Mouse (Mus musculus) CH12F3 (cell line): ENCODE results near the gene Prkag1.

ENCODE experiments used
- in situ Hi-C: fragments of 300-500 bp; cut with MboI; formaldehyde crosslinking; loops from 2 replicates; pipeline ENCODE4 v1.14.3; 2020; ENCODE audit warnings: low sequenced_read_pairs

The Prkag1 gene

DNA sequence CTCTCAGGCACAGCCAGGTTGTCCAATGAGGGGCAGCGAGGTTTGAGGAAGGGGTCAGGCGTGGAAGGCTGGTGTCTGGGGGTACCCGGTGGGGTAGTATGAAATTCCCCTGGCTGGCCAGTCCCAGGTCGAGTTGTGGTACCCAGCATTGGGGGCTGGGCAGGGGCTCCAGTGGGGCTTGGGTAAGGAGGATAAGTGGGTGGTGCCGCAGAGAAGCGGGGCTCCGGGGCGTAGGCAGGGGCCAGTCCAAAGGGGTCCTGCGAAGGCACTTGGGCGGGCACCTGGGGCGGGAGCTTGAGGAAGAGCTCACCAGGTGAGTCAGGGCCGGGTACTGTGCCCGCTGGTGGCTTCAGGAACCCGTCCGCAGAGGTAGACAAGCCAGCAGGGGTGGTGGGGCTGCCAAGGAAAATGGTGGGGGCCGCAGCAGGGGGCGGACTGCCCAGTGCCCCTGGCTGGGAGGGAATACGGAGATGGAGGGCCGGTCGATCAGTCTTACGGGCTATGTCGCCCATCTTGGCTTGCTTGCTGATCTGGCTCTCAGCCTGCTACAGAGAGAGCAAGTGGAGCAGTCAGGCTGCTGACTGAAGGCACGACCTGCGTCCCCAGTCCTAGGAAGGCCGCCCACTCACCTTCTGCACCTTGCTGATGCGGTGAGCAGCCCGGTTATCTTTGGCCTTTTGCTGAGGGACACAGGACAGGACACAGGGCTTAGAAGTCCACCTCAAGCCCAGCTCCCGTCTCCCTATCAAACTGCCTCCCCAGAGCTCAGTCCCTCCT is 22.0 kb upstream of the Prkag1 start:
- in situ Hi-C loops, result no loop called here

DNA sequence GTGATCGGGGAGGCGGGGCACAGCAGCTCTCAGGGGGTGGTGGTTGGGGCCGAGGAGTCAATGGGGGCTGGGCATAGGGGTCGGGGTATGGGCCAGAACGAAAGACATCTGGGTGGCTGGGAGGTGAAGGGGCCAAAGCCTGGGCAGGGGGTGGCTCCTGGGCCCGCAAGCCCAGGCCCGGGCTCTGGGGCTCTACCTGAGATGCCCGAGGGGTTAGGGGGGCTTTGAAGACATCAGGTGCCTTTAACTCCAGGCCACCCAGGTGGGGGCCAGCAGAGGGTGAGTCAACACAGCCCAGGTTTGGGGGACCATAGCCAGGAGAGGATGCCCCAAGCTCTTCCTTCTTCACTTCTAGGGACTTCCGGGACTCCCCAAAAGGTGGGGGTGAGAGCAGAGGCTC is 21.4 kb upstream of the Prkag1 start:
- in situ Hi-C loops, result no loop called here

DNA sequence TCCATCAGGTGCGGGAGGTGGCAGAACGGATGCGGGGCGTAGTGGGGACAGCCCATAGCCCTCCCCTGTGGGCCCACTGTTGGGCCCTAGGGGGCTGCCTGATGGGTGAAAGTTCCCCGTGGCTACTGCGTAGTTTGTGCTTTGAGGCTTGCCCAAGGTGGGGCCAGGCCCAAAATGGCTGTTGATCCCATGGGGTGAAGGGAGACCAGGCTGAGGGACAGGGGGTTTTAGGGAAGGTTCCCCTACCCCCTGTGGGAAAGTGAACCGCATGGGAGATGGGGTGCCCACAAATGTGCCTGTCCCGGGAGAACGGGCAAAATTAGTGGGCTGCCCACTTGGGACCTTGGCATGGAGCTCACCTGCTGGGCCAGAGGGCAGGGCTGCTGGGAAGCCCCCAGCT is 20.8 kb upstream of the Prkag1 start:
- in situ Hi-C loops, result no loop called here

DNA sequence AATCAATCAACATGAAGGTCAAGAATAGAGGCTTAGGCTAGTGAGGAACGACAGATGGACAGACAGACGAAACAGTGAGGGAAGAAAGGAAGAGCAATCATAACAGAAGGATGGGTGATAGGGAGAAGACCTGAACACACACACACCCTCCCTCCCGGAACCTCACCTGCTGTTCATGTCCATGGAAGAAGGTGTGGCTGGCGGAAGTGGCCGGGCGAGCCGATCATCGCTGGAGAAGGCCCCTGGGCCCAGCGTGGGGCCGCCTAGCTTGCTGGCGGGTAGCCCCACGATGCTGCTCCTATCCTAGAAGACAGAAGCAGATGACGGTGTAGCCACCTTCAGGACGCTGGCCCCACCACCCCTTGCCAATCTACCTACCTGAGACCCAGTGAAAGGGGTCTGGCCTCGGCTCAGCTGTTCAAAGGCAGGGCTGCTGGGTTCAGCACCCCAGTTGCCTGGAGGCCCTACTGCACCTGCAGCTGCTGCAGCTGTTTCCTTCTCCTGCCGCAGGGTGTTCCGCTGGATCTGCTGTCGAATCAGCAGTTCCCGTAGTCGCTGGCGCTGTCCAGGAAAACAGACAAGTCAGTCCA is 20.0 kb upstream of the Prkag1 start:
- in situ Hi-C loops, result no loop called here

DNA sequence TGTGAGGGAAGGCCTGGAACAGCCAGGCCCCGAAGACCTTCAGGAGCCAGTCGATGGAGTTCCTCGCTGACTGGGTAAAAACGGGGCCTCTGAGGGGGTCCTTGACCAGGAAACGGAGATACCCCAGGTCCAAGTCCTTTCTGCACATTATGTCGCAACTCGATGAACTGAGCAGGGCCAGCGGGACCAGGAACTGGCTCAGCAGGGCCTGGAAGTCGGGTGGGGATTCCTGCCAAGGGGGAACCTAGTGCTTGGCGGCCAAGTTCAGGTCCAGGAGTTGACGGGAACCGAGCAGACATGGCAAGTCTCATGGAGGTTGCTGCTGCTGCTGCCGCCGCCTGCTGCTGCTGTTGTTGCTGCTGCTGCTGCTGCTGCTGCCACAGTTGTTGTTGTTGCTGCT is 19.3 kb upstream of the Prkag1 start:
- in situ Hi-C loops, result no loop called here

DNA sequence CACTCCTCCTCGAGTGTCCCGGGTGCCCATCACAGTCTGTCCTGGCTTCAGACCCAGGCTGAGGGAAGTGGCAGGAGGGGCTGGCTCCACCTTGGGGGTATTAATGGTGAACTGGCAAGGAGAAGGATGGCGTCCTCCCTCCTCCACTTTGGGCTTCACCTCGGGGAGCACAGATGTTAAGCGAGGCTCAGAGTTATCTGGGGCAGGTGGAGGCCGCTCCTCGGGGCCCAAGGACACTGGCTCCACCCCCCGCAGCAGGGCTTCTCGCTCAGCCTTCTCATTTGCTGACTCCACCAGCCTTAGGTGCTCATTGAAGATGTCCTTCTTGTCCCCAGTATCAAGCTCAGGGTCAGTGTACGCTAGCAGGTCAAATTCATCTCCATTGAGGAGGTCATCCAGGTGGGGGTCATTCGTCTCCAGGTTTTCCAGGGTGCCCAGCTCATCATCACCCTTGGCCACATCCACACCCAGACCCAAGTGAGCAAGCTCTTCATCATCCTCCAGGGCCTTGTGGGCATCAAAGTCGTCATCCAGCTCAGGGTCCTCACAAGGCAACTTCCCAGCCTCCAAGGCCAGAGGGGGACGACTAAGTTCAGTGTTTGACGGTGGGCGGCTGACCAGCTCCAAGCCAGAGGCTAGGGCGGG is 18.8 kb upstream of the Prkag1 start:
- in situ Hi-C loops, result no loop called here

DNA sequence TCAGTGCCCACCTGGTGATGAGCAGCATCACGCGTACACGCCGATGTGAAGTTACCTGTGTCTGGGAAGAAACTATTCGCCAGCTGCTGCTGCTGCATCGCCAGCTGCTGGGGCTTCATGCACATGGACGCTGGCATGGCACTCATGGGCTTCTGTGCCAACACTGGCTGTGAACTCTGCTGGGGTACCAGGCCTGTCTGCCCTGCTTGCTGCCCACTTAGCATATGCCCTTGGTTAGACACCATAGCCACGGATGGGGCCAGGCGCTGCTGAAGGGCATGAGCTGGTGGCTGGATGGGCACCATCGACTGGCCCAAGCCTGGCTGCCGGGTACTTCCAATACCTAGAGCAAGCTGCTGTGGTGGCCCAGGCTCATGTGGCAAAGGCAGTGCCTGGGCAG is 17.8 kb upstream of the Prkag1 start:
- in situ Hi-C loops, result no loop called here

DNA sequence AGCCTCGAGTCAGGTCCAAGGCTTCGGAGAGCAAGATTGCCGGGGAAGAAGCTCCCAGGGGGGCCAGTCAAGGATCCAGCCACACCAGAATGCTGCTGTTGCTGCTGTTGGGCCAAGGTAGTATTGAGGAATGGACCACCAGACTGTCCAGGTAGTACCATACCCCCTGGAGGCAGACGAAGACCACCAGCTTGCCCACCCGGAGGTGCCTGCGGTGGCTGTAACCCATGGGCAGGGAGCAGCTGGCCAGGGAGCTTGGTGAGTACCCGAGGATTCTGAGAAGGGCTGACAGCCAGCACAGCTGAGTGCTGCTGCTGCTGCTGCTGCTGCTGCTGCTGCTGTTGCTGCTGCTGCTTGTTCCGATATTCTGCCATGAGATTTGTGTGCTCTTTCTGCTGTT is 14.8 kb upstream of the Prkag1 start:
- in situ Hi-C loops, result no loop called here

DNA sequence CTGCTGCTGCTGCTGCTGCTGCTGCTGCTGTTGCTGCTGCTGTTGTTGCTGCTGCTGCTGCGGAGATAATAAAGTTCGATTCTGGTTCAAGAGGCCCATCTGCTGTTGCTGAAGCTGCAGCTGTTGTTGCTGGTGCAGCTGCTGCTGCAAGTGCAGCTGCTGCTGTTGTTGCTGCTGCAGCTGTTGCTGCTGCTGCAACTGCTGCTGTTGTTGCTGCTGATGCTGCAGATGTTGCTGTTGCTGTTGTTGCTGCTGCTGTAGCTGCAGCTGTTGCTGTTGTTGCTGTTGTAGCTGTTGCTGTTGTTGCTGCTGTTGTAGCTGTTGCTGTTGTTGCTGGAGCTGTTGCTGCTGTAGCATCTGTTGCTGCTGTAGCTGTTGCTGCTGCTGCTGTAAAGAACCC is 13.8 kb upstream of the Prkag1 start:
- in situ Hi-C loops, result no loop called here

DNA sequence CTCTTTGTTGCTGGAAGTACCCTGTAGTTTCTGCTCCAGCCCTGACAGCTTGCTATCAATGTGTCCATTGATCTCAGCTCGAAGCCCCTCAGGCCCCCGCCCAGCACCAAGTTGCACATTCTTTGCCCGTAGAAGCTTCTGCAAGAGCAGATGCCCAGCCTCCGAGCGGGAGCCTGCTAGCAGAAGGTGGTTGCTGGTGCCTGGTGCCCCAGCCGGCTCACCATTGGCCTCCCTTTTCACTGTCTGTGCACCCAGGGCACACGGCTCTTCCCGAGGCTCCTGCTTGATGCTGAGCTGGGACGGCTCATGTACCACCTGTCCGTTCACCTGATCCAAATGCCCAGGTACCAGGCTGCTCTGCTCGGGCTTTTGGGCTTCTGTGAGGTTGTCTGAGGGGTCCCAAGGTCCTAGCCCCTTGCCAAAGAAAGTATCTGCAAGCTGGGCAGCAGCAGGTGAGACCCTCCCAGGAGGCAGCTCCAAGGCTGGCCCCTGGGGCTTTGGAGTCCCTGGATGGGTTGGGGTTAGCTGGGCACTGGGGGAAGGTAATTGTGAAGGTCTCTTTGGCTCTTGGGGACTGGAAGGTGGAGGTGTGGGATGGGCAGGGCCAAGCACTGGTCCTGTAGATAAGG is 12.4 kb upstream of the Prkag1 start:
- in situ Hi-C loops, result no loop called here

DNA sequence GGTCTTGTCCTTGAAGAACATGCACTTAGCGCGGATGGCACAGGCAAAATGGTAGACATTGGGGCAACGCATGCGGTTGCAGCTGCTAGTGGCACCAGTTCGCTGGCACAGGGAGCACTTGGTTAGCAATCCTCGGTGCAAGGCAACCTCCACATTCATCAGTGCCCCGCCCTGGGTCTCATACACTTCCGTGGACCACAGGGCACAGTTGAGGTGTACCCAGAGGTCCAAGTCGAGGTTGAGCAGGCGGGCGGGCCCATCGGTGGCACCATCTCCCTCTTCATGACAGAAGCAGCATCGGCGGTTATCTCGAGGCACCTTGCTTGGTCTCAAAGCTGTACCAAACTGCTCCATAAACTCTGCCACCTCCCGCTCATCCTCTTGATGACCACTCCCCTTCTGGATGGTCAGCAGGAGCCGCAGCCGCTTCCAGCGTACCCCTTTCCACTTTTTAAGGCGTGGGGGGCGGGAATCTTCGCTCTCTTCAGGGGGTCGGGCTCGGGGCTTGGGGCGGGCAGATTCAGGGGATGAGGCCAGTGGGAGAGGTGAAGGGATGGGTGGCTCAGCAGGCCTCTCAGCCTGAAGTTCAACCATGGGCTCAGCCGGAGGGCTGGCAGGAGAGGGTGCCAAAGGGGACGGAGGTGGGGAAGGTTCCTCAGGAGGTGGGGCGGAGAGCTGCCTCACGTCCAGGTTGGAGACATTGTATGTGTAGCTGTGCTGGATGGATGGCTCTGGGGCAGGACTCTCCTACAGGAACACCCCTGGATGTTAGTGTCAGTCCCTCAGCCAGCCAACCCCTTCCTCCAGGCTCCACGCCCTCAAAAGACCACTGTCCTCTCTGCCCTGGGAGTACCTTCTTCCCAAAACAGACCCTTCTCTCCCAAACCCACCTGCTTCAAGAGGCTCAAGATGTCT is 8.6 kb upstream of the Prkag1 start:
- in situ Hi-C loops, result no loop called here

DNA sequence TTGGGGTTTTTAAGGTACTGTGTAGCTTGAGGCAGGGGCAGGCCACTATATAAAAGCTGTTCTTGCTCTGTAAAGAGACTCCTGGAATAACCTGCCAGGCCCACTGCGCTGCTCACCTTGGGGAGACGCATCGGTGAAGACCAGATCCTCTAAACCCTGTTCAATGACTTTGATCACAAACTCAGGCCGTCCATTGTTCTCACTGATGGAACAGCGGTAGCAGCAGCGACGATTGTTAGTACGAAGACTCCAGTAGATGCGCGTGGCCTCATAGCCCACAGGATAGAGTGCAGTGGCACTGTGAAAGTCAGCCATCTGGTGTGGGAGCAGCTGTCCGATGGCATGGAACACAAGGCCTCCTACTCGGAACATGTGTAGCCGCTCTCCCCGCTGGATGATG is 7.8 kb upstream of the Prkag1 start:
- in situ Hi-C loops, result no loop called here

DNA sequence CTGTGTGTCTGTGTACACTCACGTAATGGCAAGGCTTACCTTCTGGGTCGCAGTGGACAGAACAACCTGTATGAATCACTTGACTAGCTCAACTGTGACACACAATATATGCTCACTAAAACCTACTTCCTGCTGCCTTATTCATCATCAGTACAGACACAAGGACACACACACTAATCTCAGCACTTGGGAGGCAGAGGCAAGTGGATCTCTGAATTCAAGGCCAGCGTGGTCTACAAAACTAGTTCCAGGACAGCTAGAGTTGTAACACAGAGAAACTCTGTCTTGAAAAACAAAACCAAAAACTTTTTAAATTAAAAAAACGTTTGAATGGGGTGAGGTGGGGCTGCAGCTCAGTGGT is 6.4 kb upstream of the Prkag1 start:
- in situ Hi-C loops, result no loop called here

DNA sequence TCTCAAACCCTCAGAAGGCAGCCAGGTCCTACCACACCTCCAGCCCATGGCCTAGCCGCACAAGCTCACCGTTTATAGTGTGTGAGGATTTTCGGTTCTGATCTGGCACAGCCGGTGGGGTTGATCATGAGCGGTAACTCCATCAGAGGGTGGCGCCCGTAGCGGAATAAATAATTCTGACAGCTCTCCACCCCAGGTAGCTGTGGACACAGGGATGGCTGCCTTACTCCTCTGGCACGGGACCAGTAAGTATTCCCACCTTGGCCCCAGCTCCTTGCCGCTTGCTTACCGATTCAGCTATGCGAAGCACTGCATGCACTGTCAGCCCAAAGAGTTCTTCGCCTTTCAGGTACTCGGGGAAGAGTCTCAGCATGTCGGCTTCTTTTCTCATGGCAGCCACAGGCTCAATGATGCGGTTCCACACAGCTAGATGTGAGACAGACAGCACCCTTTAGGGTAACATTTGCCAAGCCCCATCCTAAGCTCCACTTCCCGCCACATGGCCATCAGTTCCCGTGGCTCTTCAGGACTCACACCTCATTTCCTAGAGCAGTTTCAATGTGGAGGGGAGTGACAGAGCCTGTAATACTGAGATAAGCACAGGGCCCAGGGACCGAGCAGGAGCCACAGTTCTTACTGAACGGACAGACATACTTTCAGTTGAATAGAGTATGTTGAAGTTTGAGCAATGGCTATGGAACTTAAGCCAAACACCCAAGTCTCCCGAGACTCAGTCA is 5.9 kb upstream of the Prkag1 start:
- in situ Hi-C loops, result no loop called here

DNA sequence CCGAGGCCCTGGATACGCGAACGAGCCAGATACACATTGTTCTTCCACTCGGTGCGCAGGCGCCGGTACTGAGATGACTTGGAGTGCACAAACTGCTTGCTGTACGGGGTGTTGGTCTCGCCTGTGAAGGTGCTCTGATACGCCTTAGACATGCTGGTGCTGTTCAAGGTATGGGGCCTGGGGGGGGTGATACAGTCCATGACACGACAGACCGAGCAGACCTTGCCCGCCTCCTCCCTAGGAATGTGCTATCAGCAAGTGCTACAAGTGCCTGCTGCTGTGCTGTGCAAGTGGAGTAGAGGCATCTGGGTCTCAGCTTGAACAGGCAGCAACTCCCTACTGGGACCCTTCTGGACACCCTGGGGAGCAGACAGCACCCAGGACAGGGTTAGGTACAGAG is 4.0 kb upstream of the Prkag1 start:
- in situ Hi-C loops, result no loop called here

DNA sequence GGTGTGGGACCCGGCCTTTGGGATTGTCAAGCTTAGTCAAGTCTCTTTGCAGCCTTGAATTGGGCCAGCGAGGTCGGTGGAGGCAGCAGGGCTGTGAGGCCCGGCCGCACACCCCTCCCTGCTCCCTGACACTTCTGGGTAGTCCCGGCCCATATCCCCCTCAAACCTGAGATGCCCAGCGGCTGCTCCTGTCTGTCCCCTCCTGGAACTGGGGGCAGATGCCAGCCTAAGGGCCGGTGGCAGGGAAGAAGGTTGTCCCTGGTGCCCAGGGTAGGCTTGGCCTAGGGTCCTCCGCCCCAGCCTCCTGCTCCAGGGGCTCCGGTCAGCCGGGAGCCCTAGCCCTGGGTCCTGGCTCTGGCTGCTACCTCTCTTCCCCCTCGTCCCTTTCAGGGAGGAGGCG is 2.7 kb upstream of the Prkag1 start:
- in situ Hi-C loops, result no loop called here

DNA sequence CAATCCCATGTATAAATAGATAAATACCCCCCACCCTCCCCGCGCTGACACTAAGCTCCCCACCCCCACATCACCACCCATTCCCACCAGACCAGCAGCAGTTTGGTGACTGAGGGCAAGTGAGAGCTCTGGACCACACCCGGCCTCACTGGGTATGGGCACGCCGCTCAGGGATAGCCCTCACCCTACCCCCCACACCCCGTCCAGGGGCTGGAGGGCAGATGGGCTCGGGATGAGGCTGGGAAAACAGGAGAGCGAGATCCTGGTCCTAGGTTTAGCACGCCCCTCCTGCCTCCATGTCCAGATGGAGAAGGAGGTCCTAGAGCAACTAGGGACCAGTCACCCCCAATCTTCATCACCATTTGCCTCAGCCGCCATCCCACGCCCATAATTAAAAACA is 2.0 kb upstream of the Prkag1 start:
- in situ Hi-C loops, result no loop called here

DNA sequence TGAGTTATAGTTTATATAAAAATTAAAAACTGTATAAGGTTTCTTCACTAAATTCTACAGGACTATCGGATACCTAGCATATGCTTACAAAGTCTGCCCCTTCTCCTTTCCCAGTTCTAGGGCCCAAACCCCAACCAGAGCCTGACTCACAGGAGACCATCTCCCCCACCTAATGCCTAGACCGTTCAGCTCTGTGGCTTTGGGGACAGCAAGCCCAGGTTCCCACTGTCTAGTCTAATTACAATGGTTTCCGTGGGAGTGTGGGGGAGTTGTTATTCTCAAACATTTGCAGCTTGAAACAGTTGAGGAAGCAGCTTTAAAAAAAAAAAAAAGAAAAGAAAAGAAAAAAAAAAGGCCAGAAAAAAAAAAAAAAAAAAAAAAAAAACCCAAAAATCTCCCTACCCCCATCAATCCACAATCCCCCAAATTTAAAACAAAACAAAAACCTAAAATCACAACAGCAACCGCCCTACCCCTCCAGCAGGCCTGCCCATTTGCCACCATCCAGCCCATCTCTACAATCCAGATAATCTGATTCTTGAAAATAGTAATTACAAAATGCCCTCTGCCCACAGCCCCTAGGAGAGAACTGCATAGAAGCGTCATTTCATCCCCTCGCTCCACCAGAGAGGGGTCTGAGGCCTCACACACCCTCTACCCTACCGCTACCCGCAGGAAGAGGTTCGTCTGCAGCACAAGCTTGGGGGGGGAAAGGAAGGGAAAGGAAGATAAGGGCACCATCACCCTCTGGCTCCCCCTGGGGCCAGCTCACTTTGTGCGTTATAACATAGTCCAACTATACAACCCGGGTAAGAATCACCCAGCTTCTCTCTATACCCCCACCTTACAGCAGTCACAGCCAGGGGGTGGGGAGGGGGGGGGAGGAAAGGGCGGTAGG is 1.1 kb upstream of the Prkag1 start:
- in situ Hi-C loops, result no loop called here

DNA sequence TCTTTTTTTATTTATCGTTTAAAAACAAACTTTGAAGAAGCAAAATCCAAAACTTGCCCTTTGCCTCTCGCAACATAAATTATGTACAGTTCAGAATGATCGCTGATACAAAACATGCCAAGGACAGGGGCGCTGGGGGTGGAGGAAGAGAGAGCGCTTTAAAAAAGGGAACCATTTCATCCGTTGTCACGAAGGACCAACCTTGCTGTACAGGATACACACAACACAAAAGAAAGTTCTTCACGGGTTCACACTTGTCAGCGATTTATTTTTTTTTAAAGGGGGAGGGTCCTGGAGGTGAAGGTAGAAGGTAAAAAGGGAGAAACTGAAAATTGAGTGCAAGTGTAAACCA is 339 bp upstream of the Prkag1 start:
- in situ Hi-C loops, result no loop called here
